Mouse (Mus musculus) midbrain, postnatal 0 days (tissue): Measurements from ENCODE around the gene Uts2b. TPM values are rescaled to one million over a fixed set of nuclear protein-coding genes. Genes with fewer than 3 reads are reported as not detected.

Experiments used
- ATAC-seq: fragments of 200-750 bp; cut with Nextera tagmentation; 2 replicates; pipeline ENCODE4 v1.8.0; 2017; ENCODE audit warnings: moderate number of reproducible peaks, mild to moderate bottlenecking, moderate TSS enrichment, moderate library complexity; ENCODE audit not compliant: low FRiP score
- DNase-seq: peaks from one replicate; pipeline ENCODE4 v3.0.0-alpha.2; 2015; ENCODE audit warnings: low spot score
- H3K27ac ChIP-seq: fragments of 300-500 bp; sonication (generic); 2 replicates; pipeline ENCODE4 v1.5.1; 2014; ENCODE audit warnings: low read depth, mild to moderate bottlenecking, low read length, mixed read lengths
- H3K27me3 ChIP-seq: fragments of 300-500 bp; sonication (generic); 2 replicates; pipeline ENCODE4 v1.6.1; 2014; ENCODE audit warnings: low read length, control low read depth, mixed read lengths; ENCODE audit not compliant: insufficient read depth
- H3K36me3 ChIP-seq: fragments of 300-500 bp; sonication (generic); 2 replicates; pipeline ENCODE4 v1.6.1; 2014; ENCODE audit warnings: low read length, control low read depth, mixed read lengths; ENCODE audit not compliant: insufficient read depth
- H3K4me1 ChIP-seq: fragments of 300-500 bp; sonication (generic); 2 replicates; pipeline ENCODE4 v1.6.1; 2014; ENCODE audit warnings: mild to moderate bottlenecking, control low read depth, antibody characterized with exemption, low read length, mixed read lengths; ENCODE audit not compliant: insufficient read depth
- H3K4me2 ChIP-seq: fragments of 300-500 bp; sonication (generic); 2 replicates; pipeline ENCODE4 v1.6.1; 2014; ENCODE audit warnings: low read depth, mild to moderate bottlenecking, low read length, mixed read lengths; ENCODE audit not compliant: poor library complexity, severe bottlenecking
- H3K4me3 ChIP-seq: fragments of 300-500 bp; sonication (generic); 2 replicates; pipeline ENCODE4 v1.5.1; 2014; ENCODE audit warnings: low read depth, mild to moderate bottlenecking, low read length, moderate library complexity
- H3K9ac ChIP-seq: fragments of 300-500 bp; sonication (generic); replicated peaks from 2 replicates; pipeline ENCODE4 v1.6.1; 2014; ENCODE audit warnings: mild to moderate bottlenecking, low read length, moderate library complexity, mixed read lengths; ENCODE audit not compliant: poor library complexity, severe bottlenecking
- H3K9me3 ChIP-seq: fragments of 300-500 bp; sonication (generic); 2 replicates; pipeline ENCODE4 v1.6.1; 2016; ENCODE audit warnings: low read length, control low read depth
- CTCF ChIP-seq: IDR thresholded peaks from 2 replicates; pipeline ENCODE4 v1.5.1; 2016; ENCODE audit warnings: antibody characterized with exemption, mild to moderate bottlenecking
- WGBS: fragments of 180-500 bp; shearing (Covaris S2); extraction: QIAGEN DNeasy Blood & Tissue Kit; methylation state at CpG from one replicate; pipeline ENCODE4 v1.1.7; 2014; 5-methylcytosine and 5-hydroxymethylcytosine counted together
- polyA plus RNA-seq: library from polyadenylated mRNA; unstranded; fragments of >200 nt; fragmentation: Nextera tagmentation; extraction: Ambion mirVana; gene quantifications from 2 replicates; pipeline ENCODE4 v1.2.1, GENCODE M21; 2015
- total RNA-seq: library from RNA; depleted of rRNA; stranded (reverse); fragments of >200 nt; gene quantifications from 2 replicates; pipeline ENCODE4 v1.2.3, GENCODE M21; 2014

The Uts2b gene
- total and polyA plus RNA-seq, 2 experiments from 2014 or later: 1.5 TPM; not detected in 1

- Histone ChIP-seq H3K27ac (no peak overlapping the region), H3K4me2 (no peak overlapping the region), H3K27me3 (no peaks in the 10 kb centered on the region), H3K4me3 (no peak overlapping the region), H3K9ac (no peak overlapping the region), H3K36me3 (no peaks in the 10 kb centered on the region), H3K4me1 (no peaks in the 10 kb centered on the region), H3K9me3 (no peaks in the 10 kb centered on the region)
- 94% methylated on average over 1 of the region's 1 CpGs for whole genome bisulfite sequencing
- ATAC-seq: no peak
- DNase-seq: no peak
- TF ChIP-seq CTCF: no peak
Observed at GRCm38 (mm10) chr16:27360059-27360458, 10.0 kb downstream of the Uts2b start.

GRCm38 (mm10) chr16:27354464-27354863, 15.6 kb downstream of the Uts2b start:
- DNase-seq (no peak), ATAC-seq (no peak)
- Histone ChIP-seq H3K4me3 (no peak overlapping the region), H3K4me2 (no peak overlapping the region), H3K9me3 (no peaks in the 10 kb centered on the region), H3K27ac (no peak overlapping the region), H3K9ac (no peak overlapping the region), H3K4me1 (no peaks in the 10 kb centered on the region), H3K27me3 (no peaks in the 10 kb centered on the region), H3K36me3 (no peaks in the 10 kb centered on the region)
- 91% methylated on average over 2 of the region's 2 CpGs for WGBS
- TF ChIP-seq CTCF: no peak

GRCm38 (mm10) chr16:27349878-27350532, 20.0 kb downstream of the Uts2b start:
- Histone ChIP-seq H3K4me1 (no peaks in the 10 kb centered on the region), H3K27ac (no peak overlapping the region), H3K9me3 (no peaks in the 10 kb centered on the region), H3K4me3 (no peak overlapping the region), H3K4me2 (no peak overlapping the region), H3K9ac (no peak overlapping the region), H3K36me3 (no peaks in the 10 kb centered on the region), H3K27me3 (no peaks in the 10 kb centered on the region)
- DNase-seq: no peak
- ATAC-seq: no peak
- TF ChIP-seq CTCF: no peak
- 92% methylated on average over 7 of the region's 7 CpGs for WGBS

- no peaks in the 10 kb centered on the region for H3K9me3 ChIP-seq
- H3K27me3 ChIP-seq: no peaks in the 10 kb centered on the region
- no peak overlapping the region for H3K4me2 ChIP-seq
- no peaks in the 10 kb centered on the region for H3K4me1 ChIP-seq
- ATAC-seq: no peak
- no peak overlapping the region for H3K27ac ChIP-seq
- DNase-seq: no peak
- H3K4me3 ChIP-seq: no peak overlapping the region
- 98% methylated on average over 2 of the region's 2 CpGs for WGBS
- no peak overlapping the region for H3K9ac ChIP-seq
- TF ChIP-seq CTCF: no peak
- no peaks in the 10 kb centered on the region for H3K36me3 ChIP-seq
Observed at GRCm38 (mm10) chr16:27349235-27349634, 20.8 kb downstream of the Uts2b start.

GRCm38 (mm10) chr16:27348359-27348758, 21.7 kb downstream of the Uts2b start:
- Histone ChIP-seq H3K36me3 (no peaks in the 10 kb centered on the region), H3K9ac (no peak overlapping the region), H3K4me2 (no peak overlapping the region), H3K4me3 (no peak overlapping the region), H3K27me3 (no peaks in the 10 kb centered on the region), H3K4me1 (no peaks in the 10 kb centered on the region), H3K9me3 (no peaks in the 10 kb centered on the region), H3K27ac (no peak overlapping the region)
- TF ChIP-seq CTCF: no peak
- DNase-seq (no peak), ATAC-seq (no peak)
- 74% methylated on average over 1 of the region's 1 CpGs for WGBS

GRCm38 (mm10) chr16:27347521-27347920, 22.5 kb downstream of the Uts2b start:
- Histone ChIP-seq H3K27me3 (no peaks in the 10 kb centered on the region), H3K4me1 (no peaks in the 10 kb centered on the region), H3K4me2 (no peak overlapping the region), H3K9me3 (no peaks in the 10 kb centered on the region), H3K36me3 (no peaks in the 10 kb centered on the region), H3K4me3 (no peak overlapping the region), H3K27ac (no peak overlapping the region), H3K9ac (no peak overlapping the region)
- 85% methylated on average over 3 of the region's 3 CpGs for WGBS
- TF ChIP-seq CTCF: no peak
- DNase-seq: no peak
- ATAC-seq: no peak
